Mouse (Mus musculus): ENCODE measurements around the gene Pqlc3.

DNA sequence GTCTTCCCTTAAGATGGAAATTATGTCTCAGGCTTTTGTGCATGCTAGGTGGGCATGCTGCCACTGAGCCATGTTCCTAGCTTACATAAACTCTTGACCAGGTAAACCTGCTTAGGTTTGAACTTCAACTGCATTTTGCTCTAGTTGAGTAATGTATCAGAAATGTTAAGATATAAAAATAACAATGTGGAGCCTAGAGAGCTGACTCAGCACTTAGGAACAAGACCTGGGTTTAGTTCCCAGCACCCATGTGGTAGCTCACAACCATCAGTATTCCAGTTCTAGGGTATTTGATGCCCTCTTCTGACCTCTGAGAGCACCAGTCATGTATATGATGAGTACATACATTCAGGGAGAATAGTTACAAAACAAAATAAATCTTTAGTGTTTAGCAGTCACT is 23.1 kb downstream of the Pqlc3 start:
- no peak for TF ChIP-seq CTCF (IDR thresholded peaks at IDR 0.05; ENCODE audit: insufficient read depth, low read length)
- TF ChIP-seq POLR2A (IDR thresholded peaks at IDR 0.05; ENCODE audit: borderline replicate concordance, extremely low read depth, low read depth, low read length), result no peak

All from lung, adult 2 months (tissue).